Mouse (Mus musculus) liver, adult 2 months (tissue): ENCODE measurements at regions not wholly inside any gene's neighbourhood (a gene's known extent, or its start where the extent isn't known, plus 50 kb on each side); places are given as distances from the start of the nearest gene placed in this dataset.

Experiments used
- DNase-seq: peaks from one replicate; pipeline ENCODE4 v3.0.0-alpha.2; 2011; ENCODE audit warnings: low read depth, low spot score; ENCODE audit errors: extremely low read depth
- H3K27ac ChIP-seq: fragments of 200-500 bp; replicated peaks from 2 replicates; pipeline ENCODE4 v1.5.1; 2012; ENCODE audit warnings: low read depth, mild to moderate bottlenecking, control low read depth, inconsistent platforms, low read length; ENCODE audit not compliant: insufficient read depth
- H3K27me3 ChIP-seq: fragments of 200-500 bp; 2 replicates; pipeline ENCODE4 v1.6.1; 2012; ENCODE audit warnings: mild to moderate bottlenecking, moderate library complexity, low read length, inconsistent platforms; ENCODE audit not compliant: control insufficient read depth, insufficient read depth
- H3K36me3 ChIP-seq: fragments of 200-500 bp; 2 replicates; pipeline ENCODE4 v1.6.1; 2012; ENCODE audit warnings: low read length, inconsistent platforms; ENCODE audit not compliant: control insufficient read depth, insufficient read depth
- H3K4me1 ChIP-seq: fragments of 200-500 bp; 2 replicates; pipeline ENCODE4 v1.6.1; 2011; ENCODE audit warnings: low read length; ENCODE audit not compliant: control insufficient read depth, insufficient read depth
- H3K4me3 ChIP-seq: fragments of 200-500 bp; 2 replicates; pipeline ENCODE4 v1.5.1; 2011; ENCODE audit warnings: low read depth, mild to moderate bottlenecking, control low read depth, low read length, moderate library complexity; ENCODE audit not compliant: insufficient read depth
- H3K79me2 ChIP-seq: fragments of 200-500 bp; 2 replicates; pipeline ENCODE4 v1.6.1; 2012; ENCODE audit warnings: inconsistent platforms, mild to moderate bottlenecking, low read length, moderate library complexity; ENCODE audit not compliant: control insufficient read depth, insufficient read depth
- H3K9ac ChIP-seq: fragments of 200-500 bp; 2 replicates; pipeline ENCODE4 v1.6.1; 2012; ENCODE audit warnings: low read depth, mild to moderate bottlenecking, control low read depth, inconsistent platforms, low read length
- CTCF ChIP-seq: fragments of 200-500 bp; IDR thresholded peaks from 2 replicates; pipeline ENCODE4 v1.5.1; 2011; ENCODE audit warnings: low read depth, low read length, control low read depth
- POLR2A ChIP-seq: fragments of 200-500 bp; IDR thresholded peaks from 2 replicates; pipeline ENCODE4 v1.6.1; 2011; ENCODE audit warnings: low read length, control low read depth; ENCODE audit not compliant: insufficient read depth; ENCODE audit errors: extremely low read depth
- WGBS: fragments of 180-500 bp; shearing (Covaris S2); methylation state at CpG from one replicate; pipeline ENCODE4 v1.1.7; 2018; 5-methylcytosine and 5-hydroxymethylcytosine counted together

DNA sequence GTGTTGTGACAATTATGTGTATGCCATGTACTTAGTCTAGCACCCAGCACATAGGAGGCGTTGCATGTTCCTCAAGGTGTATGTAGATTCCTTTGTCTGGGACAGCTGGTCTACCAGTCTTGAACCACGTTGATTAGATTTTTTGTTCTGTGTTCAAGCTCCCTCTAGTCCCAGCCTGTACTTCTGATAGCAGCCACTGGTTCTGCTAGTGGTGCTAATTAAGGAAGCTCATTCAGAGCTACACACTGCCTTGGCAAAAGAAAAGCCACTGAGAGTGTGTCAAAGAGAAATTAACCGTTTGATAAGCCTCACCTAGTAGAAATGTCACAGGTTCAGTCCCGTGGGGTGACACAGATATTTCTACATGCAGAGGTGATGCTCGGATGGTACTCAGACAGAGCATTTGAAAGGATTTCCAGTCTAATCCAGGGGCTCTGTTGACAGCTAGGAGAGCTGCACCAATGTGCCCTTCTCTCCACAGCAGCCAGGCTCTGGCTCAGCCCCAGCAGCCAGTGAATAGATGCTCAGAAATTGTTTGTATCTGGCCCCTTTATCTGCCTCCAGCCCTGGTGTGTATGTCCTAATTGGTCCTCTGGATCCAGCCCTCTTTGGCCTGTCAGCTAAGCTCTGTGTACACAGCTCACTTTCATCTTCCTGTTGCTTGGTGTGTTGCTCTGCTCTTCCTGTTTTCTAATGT lies 385.2 kb upstream of the Kif2a start:
- WGBS = 71% methylated on average over 5 of the region's 5 CpGs
- DNase-seq = no peak
- Histone ChIP-seq H3K27me3 (no peaks in the 10 kb centered on the region), H3K9ac (no peak overlapping the region), H3K79me2 (no peaks in the 10 kb centered on the region), H3K36me3 (no peaks in the 10 kb centered on the region), H3K27ac (no peak overlapping the region), H3K4me3 (no peak overlapping the region), H3K4me1 (no peaks in the 10 kb centered on the region)
- TF ChIP-seq CTCF = no peak

DNA sequence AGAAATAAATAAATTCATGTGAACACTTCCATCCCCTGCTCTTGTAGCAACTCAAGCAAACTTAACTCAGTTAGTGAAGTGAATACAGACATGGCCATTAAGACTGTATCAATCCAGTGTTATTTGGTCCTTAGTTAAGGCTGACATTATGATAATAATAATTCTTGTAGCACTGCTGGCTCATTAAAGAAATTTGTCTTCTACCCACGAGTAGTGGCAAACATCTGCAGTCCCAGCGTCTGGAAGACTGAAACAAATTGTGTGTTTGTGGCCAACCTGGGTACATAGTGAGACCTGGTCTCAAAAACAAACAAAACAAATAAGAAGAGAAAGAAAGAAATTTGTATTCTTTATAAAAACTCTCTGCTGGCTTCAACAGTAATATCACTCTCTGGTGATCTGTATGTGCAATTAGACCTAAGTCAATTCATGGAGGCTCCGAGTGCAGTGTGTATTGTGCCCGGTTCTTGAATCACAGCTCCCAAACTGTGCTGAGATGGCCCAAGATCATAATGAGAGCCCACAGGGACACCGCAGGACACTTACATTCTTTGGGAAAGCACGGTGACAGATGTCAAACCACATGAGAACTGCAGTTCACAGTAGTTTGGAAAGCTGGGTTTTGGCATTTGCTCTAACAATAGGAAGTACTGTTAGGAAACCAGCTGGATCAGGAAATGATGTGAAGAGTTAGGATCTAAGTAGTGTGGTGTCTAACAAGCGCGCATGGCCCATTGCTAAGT lies 376.9 kb upstream of the Kif2a start:
- DNase-seq = no peak

DNA sequence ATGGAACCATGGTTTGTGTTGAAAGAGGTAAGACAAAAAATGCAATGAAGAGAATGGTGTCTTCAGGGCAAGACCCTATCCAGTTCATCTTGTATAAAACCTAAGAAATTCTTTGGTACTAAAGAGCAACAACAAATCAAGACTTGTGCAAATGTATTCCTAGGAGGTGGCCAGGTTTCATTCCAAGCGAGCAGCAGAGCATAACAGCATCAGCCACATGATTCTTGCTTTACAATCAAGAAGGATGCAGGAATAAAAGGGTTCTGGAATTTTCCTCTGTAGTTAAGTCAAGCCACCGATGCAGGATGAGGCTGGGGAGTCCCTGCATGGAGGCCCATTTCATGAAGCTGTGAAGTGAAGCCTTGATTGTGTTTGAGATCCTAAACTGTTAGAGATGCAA lies 374.1 kb upstream of the Kif2a start:
- Histone ChIP-seq H3K79me2 (no peaks in the 10 kb centered on the region), H3K36me3 (no peaks in the 10 kb centered on the region), H3K9ac (no peak overlapping the region), H3K27ac (no peak overlapping the region), H3K4me3 (no peak overlapping the region), H3K4me1 (no peaks in the 10 kb centered on the region), H3K27me3 (no peaks in the 10 kb centered on the region)
- 89% methylated on average over 2 of the region's 2 CpGs for WGBS
- TF ChIP-seq POLR2A (no peak), CTCF (no peak)
- DNase-seq = no peak

More for the DNA sequence above, 376.9 kb upstream of the Kif2a start:
- H3K4me3 ChIP-seq = no peak overlapping the region
- H3K27me3 ChIP-seq = no peaks in the 10 kb centered on the region
- 88% methylated on average over 8 of the region's 8 CpGs for WGBS
- no peak for TF ChIP-seq CTCF
- no peaks in the 10 kb centered on the region for H3K4me1 ChIP-seq
- no peak overlapping the region for H3K9ac ChIP-seq
- H3K27ac ChIP-seq = no peak overlapping the region
- H3K79me2 ChIP-seq = no peaks in the 10 kb centered on the region
- no peaks in the 10 kb centered on the region for H3K36me3 ChIP-seq

DNA sequence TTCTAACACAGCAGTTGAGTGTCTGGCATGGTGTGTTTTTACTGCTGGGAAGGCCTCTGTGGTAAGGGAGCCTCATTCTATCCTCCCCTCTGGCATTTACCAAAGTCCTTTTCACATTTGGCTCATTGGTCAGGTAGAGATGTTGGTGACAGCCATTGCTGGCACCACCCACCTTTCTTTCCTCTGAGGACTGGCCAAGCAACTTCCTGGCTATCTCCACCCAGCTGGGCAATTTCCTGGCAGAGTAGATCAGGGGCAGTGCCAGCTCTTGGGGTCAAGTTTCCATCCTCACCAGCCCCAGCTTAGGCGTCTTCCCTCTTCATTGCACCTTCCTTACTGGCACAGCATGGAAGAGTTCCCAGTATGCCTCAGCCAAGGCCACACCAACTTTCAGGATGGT lies 372.5 kb upstream of the Kif2a start:
- Histone ChIP-seq H3K27me3 (no peaks in the 10 kb centered on the region), H3K79me2 (no peaks in the 10 kb centered on the region), H3K4me3 (no peak overlapping the region), H3K36me3 (no peaks in the 10 kb centered on the region), H3K4me1 (no peaks in the 10 kb centered on the region), H3K9ac (no peak overlapping the region), H3K27ac (no peak overlapping the region)
- DNase-seq = no peak
- TF ChIP-seq POLR2A (no peak), CTCF (no peak)
- 74% methylated on average over 1 of the region's 1 CpGs for WGBS

DNA sequence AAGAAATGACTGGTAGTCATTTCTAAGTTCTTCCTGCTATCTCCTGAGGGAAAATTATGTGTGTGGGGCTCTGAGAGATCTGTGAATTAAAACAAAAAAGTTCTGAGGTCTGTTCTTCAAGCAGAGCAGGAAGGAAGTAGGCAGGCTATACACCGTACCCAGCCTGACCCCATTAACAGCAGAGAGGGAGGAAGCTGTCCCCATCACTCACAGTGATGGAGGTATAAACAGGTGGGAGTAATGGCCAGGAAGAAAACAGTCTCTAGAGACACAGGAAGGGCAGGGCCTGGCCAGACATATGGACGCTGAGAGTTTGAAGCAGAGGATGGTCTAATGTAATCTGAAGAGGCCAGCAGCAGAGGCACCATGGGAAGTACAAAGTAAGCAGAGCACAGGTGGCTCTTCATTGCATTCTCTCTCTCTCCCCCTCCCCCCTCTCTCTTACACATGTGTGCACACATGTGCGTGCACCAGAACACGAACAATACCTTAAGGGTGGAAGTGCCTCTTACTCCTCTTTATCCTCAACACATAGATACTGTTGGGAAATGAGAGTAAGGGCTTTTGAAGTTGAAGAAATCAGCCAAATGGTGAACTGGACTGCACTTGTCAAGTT lies 367.7 kb upstream of the Kif2a start:
- DNase-seq = no peak
- no peaks in the 10 kb centered on the region for H3K79me2 ChIP-seq
- no peaks in the 10 kb centered on the region for H3K4me1 ChIP-seq
- H3K9ac ChIP-seq = no peak overlapping the region
- H3K27me3 ChIP-seq = no peaks in the 10 kb centered on the region
- no peak overlapping the region for H3K27ac ChIP-seq
- no peaks in the 10 kb centered on the region for H3K36me3 ChIP-seq
- no peak overlapping the region for H3K4me3 ChIP-seq
- TF ChIP-seq POLR2A = no peak
- TF ChIP-seq CTCF = no peak
- WGBS = 77% methylated on average over 4 of the region's 4 CpGs

DNA sequence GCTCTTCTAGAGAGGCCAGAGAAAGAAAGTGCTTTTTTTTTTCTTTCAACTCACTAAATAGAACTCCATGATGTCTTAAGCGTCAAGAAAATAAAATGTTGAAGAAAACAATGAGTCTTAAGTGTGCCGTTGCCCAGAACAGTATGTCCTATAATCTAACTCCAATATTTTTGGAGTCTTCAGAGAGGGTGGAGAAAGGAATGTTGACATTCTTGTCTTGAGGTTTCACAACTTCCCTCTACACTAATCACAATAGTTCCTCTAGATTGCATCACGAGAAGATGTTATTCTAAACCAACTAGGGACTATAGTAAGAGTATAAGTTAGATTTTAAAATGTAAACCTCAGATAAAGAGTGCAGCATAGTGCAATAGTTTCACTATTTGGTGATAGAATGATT lies 367.1 kb upstream of the Kif2a start:
- no peak overlapping the region for H3K4me3 ChIP-seq
- H3K36me3 ChIP-seq = no peaks in the 10 kb centered on the region
- no peak for DNase-seq
- no peak overlapping the region for H3K9ac ChIP-seq
- no peaks in the 10 kb centered on the region for H3K27me3 ChIP-seq
- WGBS = 64% methylated on average over 3 of the region's 3 CpGs
- H3K4me1 ChIP-seq = no peaks in the 10 kb centered on the region
- no peak for TF ChIP-seq POLR2A
- no peak for TF ChIP-seq CTCF
- no peak overlapping the region for H3K27ac ChIP-seq
- no peaks in the 10 kb centered on the region for H3K79me2 ChIP-seq
